Mouse (Mus musculus): ENCODE measurements at regions not wholly inside any gene's neighbourhood (a gene's known extent, or its start where the extent isn't known, plus 50 kb on each side); places are given as distances from the start of the nearest gene placed in this dataset.
"Not testable (repeated sequence)": the region's sequence is repeated elsewhere in the genome, so short reads cannot be mapped to it uniquely, and the experiment has no call there.

DNA sequence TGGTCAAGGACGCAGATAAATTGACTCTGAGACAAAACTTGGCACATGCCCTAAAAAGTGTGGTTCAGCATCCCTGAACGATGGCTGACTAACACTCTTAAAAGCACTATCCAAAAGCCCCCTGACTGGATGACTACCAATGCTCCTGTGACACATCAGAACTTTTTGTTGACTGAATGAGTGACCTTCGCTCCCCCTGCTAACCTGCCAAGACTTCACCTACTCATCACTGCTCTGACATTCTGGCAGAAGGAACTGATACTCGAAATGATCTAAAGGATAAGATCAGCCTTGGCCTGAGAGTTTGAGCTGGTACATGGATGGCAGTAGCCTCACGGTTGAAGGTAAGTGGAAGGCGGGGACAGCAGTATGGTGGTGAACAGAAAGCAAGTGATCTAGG is 62.4 kb upstream of the Tgm3 start:
- not testable (repeated sequence) for DNase-seq (ENCODE audit: low spot score in 2 of 2)

DNA sequence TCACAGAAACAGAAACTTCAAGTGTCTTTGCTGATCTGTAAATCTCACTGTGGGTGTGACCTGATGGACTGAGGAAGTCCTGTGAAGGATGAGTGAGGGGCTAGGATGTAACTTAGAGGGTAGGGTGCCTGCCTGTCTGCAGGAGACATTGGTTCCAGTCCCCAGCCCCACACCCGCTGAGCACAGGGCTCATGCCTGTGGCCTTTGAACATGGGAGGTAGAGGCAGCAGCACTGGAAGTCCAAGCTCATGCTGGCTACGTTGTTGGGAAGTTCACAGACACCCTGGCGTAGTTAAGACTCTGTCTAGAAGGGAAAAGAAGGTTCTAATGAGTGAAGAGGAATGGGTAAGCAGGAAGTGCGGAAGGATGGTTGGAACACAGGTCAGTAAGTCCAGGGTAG is 59.7 kb upstream of the Tgm3 start:
- no peak for DNase-seq (ENCODE audit: low spot score in 2 of 2)

DNA sequence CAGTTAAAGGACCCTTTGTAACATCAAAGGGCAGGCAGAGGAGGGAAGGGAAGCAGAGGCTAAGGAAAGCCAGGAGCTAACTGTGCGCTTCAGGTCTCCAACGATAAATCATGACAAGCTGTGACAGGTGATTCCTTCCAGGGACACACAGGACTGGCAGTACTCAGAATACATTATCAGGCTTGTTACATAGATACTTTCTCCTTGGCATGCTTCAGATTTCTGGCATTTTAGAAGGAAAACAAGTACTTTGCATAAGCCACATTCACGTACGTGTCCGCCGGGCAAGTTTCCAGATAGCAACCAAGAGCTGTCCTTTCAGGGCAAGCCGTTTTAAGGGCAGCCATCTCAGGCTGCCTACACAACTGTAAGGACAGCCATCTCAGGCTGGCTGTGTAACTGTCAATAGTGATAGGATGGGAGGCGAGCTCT is 56.9 kb upstream of the Tgm3 start:
- DNase-seq (ENCODE audit: low spot score in 2 of 2): no peak

DNA sequence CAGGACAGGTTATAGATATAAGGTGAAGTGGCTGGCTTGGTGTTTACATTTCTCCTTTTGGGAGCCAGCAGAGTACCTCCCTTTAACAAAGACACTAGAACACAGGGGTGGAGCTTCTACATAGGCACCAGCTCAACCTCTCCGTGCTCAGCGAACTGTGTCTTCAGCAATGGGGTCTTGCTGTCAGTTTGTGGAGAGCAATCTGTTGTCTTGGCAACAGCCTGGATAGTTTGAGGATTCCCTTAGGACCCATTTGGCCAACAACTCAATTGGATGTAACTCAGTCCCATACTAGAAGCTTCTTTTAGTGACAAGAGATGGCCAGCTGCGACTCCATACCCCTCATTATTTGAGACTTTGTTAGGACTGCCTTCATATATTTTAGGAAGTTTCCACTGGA is 54.0 kb upstream of the Tgm3 start:
- DNase-seq (ENCODE audit: low spot score in 2 of 2): no peak

DNA sequence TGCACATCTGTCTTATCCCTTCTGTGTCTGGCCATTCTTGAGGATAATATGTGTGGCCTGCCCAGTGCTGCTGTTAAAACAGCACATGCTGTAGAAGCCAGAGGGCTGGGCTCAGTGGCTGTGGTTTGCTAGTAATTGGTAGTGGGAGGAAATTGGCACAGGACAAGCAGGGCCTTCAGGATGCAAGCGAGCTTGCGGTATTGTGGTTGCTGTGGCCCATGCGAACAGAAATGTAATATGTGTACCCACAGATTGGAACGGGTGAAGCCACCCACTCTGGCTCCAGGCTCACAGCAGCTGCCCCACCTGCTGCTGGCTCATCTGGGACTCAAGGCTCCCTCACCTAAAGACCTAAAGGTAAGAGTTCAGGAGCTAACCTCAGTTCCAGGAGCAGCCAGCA is 51.8 kb upstream of the Tgm3 start:
- DNase-seq (ENCODE audit: low spot score in 2 of 2): peak in 1 of 2 experiments; percentile 3

DNA sequence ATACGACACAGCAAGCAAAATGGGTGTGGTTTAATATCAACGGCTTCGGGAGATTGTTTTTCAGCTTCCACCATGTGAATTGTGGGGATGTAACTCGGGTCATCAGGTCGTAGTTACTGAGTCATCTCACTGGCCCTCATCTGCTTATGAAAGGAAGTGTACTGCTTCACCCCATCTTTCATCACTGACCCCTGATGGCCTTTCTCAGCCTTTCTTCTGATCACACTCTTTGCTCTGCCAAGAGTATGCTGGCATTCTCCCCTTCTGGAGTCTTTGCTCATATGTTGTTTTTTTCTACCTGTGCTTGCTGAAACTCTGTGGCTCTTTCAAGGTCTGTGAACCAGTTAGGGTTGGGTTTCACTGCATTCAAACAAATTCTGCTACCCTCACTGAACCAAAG is 50.6 kb upstream of the Tgm3 start:
- DNase-seq (ENCODE audit: low spot score in 2 of 2): no peak

Measured in left cerebral cortex, adult 18-20 months (tissue).